Mouse (Mus musculus) urinary bladder, postnatal 4 days (tissue): ENCODE measurements around the gene Myg1.

Experiments
- DNase-seq, 2 experiments: peaks; one replicate each; pipeline ENCODE4 v3.0.0; 2021 to 2022; ENCODE audit warnings: low spot score in 2 of 2

The Myg1 gene

DNA sequence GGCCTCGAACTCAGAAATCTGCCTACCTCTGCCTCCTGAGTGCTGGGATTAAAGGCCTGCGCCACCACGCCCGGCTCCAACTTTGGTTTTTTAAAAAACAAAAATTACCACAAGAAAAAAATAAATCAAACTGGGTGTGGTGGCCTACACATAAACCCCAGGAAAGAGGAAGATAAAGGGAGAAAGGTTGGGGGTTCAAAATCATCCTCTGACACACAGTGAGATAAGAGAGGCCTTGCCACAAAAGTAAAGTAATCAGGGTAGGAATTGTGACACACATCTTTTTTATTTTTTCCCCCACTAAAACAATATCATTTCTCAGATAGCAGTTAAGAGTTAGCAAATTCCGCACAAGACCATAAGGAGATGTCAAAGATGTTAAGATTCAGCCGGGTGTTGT lies 52.2 kb downstream of the Myg1 start:
- DNase-seq, result no peak

DNA sequence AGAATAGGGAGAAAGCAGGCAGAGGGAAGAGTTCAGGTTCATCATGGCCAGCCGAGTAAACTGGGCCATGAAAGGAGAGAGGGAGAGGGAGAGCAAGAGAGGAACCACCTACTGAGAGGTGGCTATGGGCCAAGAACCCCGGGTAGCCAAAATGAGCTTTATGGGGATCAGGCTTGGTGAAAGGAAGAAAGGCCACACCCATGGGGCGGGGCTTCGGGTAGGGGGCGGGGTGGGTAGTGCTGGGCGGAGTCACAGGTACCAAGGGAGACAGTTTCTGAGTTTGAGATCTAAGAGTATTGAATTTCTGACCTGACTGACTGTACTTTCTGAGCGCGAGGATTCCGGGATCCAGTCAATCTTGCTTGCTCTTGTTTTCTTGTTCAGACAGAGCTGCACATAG lies 55.1 kb downstream of the Myg1 start:
- no peak for DNase-seq
